Mouse (Mus musculus): ENCODE results near the gene Lamtor1. TPM values are rescaled to one million over a fixed set of nuclear protein-coding genes. Genes with fewer than 3 reads are reported as not detected.

Lamtor1 gene
- polyA plus RNA-seq, 1 experiment from 2014 or later, result 153 TPM

DNA sequence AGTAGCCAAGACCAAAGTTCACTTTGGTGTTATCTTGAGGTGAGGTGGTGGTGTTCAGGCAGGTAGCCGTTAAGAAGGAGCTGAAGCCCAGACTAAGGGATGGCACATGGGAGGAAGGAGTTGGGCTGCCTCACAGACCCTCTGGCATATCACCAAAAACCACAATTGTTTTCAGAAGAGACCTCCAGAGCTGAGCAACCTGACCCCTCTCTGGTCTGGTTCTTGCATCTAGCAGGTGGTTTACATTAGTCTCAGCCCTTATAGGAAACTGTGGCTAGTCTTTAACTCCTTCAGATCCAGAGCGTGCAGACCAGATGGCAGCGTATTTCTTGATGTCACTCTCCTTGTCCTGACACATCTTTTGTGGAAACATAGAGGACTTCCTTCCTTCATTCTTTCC, 68.0 kb downstream of the Lamtor1 start:
- H3K27me3 ChIP-seq (replicated peaks; ENCODE audit: insufficient read depth, low read length), result no peaks in the 10 kb centered on the region
- ATAC-seq (no peak), DNase-seq (ENCODE audit: low spot score) (peak; percentile 20)
- TF ChIP-seq CTCF (IDR thresholded peaks at IDR 0.05) (no peak), EP300 (IDR thresholded peaks at IDR 0.05) (no peak)
- WGBS, result 58% methylated on average over 3 of the region's 3 CpGs
- no peak overlapping the region for H3K9ac ChIP-seq (replicated peaks; ENCODE audit: low read depth)
- H3K4me3 ChIP-seq (ENCODE audit: low read depth, low read length), result no peak overlapping the region
- no peaks in the 10 kb centered on the region for H3K36me3 ChIP-seq (ENCODE audit: insufficient read depth, low read length)
- H3K4me2 ChIP-seq (replicated peaks; ENCODE audit: low read depth, low read length), result no peak overlapping the region
- peaks cover 20% of the 10 kb centered on the region for H3K4me1 ChIP-seq (ENCODE audit: insufficient read depth, low read depth, low read length)
- H3K9me3 ChIP-seq (ENCODE audit: low read length), result no peaks in the 10 kb centered on the region
- no peak overlapping the region for H3K27ac ChIP-seq (ENCODE audit: low read length)

- Histone ChIP-seq H3K27me3 (replicated peaks; ENCODE audit: insufficient read depth, low read length) (no peaks in the 10 kb centered on the region), H3K4me1 (ENCODE audit: insufficient read depth, low read depth, low read length) (peaks cover 20% of the 10 kb centered on the region), H3K4me2 (replicated peaks; ENCODE audit: low read depth, low read length) (no peak overlapping the region), H3K27ac (ENCODE audit: low read length) (no peak overlapping the region; the same call in 1 of the 2 replicates), H3K9ac (replicated peaks; ENCODE audit: low read depth) (no peak overlapping the region), H3K9me3 (ENCODE audit: low read length) (no peaks in the 10 kb centered on the region), H3K36me3 (ENCODE audit: insufficient read depth, low read length) (no peaks in the 10 kb centered on the region), H3K4me3 (ENCODE audit: low read depth, low read length) (no peak overlapping the region)
- no peak for TF ChIP-seq EP300 (IDR thresholded peaks at IDR 0.05)
- TF ChIP-seq CTCF (IDR thresholded peaks at IDR 0.05), result no peak
- DNase-seq (ENCODE audit: low spot score) (peak; percentile 60), ATAC-seq (no peak)
- WGBS, result 17% methylated on average over 2 of the region's 2 CpGs
Measured at GRCm38 (mm10) chr7:101974505-101974904, 68.8 kb downstream of the Lamtor1 start.

Small RNA genes within 50 kb of the gene (microRNA-seq; reads per million reads assigned to microRNA genes)
- not detected for gene Gm22655

Other genes with a start within 250 kb of the Lamtor1 start
- gene Clpb, start 242.3 kb upstream of the Lamtor1 start, polyA plus RNA-seq (2015; fragmentation: Nextera tagmentation; extraction: Ambion mirVana), result 21.1 and 23.4 TPM in 2 replicates
- not detected in 2 replicates for gene Phox2a, start 87.6 kb upstream of the Lamtor1 start, polyA plus RNA-seq (2015; fragmentation: Nextera tagmentation; extraction: Ambion mirVana)
- gene Inppl1, start 67.7 kb upstream of the Lamtor1 start, polyA plus RNA-seq (2015; fragmentation: Nextera tagmentation; extraction: Ambion mirVana), result 24.2 and 33.8 TPM in 2 replicates
- gene Folr2, start 48.7 kb upstream of the Lamtor1 start, polyA plus RNA-seq (2015; fragmentation: Nextera tagmentation; extraction: Ambion mirVana), result 0.73 and 0.81 TPM in 2 replicates
- gene Anapc15, start 42.2 kb upstream of the Lamtor1 start, polyA plus RNA-seq (2015; fragmentation: Nextera tagmentation; extraction: Ambion mirVana), result 26.0 and 28.8 TPM in 2 replicates
- gene Folr1, start 35.1 kb upstream of the Lamtor1 start, polyA plus RNA-seq (2015; fragmentation: Nextera tagmentation; extraction: Ambion mirVana), result 0.95 and 2.4 TPM in 2 replicates
- 0.05 and 0.17 TPM in 2 replicates for gene Tomt, start 455 bp downstream of the Lamtor1 start, polyA plus RNA-seq (2015; fragmentation: Nextera tagmentation; extraction: Ambion mirVana)
- 41.5 and 46.1 TPM in 2 replicates for gene Lrrc51, start 28.0 kb downstream of the Lamtor1 start, polyA plus RNA-seq (2015; fragmentation: Nextera tagmentation; extraction: Ambion mirVana)
- gene Numa1, start 28.2 kb downstream of the Lamtor1 start, polyA plus RNA-seq (2015; fragmentation: Nextera tagmentation; extraction: Ambion mirVana), result 31.6 and 38.0 TPM in 2 replicates
- gene Il18bp, start 112.8 kb downstream of the Lamtor1 start, polyA plus RNA-seq (2015; fragmentation: Nextera tagmentation; extraction: Ambion mirVana), result 2.2 and 2.5 TPM in 2 replicates
- gene Rnf121, start 159.6 kb downstream of the Lamtor1 start, polyA plus RNA-seq (2015; fragmentation: Nextera tagmentation; extraction: Ambion mirVana), result 16.2 and 18.2 TPM in 2 replicates
- 6.2 and 7.8 TPM in 2 replicates for gene Xndc1, start 159.6 kb downstream of the Lamtor1 start, polyA plus RNA-seq (2015; fragmentation: Nextera tagmentation; extraction: Ambion mirVana)
- gene Xntrpc, start 159.8 kb downstream of the Lamtor1 start, polyA plus RNA-seq (2015; fragmentation: Nextera tagmentation; extraction: Ambion mirVana), result 0.29 and 0.30 TPM in 2 replicates
- not detected in 2 replicates for gene Trpc2, start 177.2 kb downstream of the Lamtor1 start, polyA plus RNA-seq (2015; fragmentation: Nextera tagmentation; extraction: Ambion mirVana)
- 0.14 and 0.23 TPM in 2 replicates for gene Art1, start 195.8 kb downstream of the Lamtor1 start, polyA plus RNA-seq (2015; fragmentation: Nextera tagmentation; extraction: Ambion mirVana)
- gene Art5, start 203.6 kb downstream of the Lamtor1 start, polyA plus RNA-seq (2015; fragmentation: Nextera tagmentation; extraction: Ambion mirVana), result 0.38 and 0.68 TPM in 2 replicates
- gene Chrna10, start 210.9 kb downstream of the Lamtor1 start, polyA plus RNA-seq (2015; fragmentation: Nextera tagmentation; extraction: Ambion mirVana), result 0.36 and 1.1 TPM in 2 replicates